Mouse (Mus musculus) olfactory bulb, adult 2 months (tissue): Measurements from ENCODE around the gene Ksr1.

Experiments
- CTCF ChIP-seq: fragments of 200-500 bp; IDR thresholded peaks from 2 replicates; pipeline ENCODE4 v1.5.1; 2012; ENCODE audit warnings: low read depth, mild to moderate bottlenecking, low read length, moderate library complexity; ENCODE audit not compliant: insufficient read depth
- POLR2A ChIP-seq: fragments of 200-500 bp; IDR thresholded peaks from 2 replicates; pipeline ENCODE4 v1.6.1; 2012; ENCODE audit warnings: mild to moderate bottlenecking, low read depth, low read length, moderate library complexity; ENCODE audit not compliant: insufficient read depth

DNA sequence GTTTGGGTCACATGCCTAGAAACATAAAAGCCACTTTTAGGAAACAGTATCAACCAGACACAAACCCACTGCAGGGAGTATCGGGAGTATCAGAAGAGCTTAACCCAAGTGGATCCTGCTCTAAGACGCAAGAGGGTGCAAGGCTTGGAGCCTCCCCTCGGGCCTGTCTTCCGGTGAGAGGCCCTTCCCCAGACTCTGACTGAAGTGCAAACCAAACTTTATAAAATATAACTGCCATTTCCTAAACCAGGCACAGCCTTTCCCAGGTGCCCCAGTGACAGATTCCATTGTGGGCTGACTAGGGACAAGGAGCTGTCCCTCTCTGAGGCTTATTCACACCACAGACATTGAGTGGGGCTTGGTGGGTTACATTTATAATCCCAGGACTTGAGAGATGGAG lies 123.4 kb downstream of the Ksr1 start:
- TF ChIP-seq CTCF (no peak), POLR2A (no peak)
